Mouse (Mus musculus) T-helper 17 cell (primary cell): ENCODE results near the gene Nek10.
"Not testable (repeated sequence)": the region's sequence is repeated elsewhere in the genome, so short reads cannot be mapped to it uniquely, and the experiment has no call there.

ENCODE experiments used
- in situ Hi-C, 2 experiments: fragments of 300-600 bp; cut with MboI, MseI; formaldehyde crosslinking; loops; 1 replicate in 1 of 2; 2 replicates in 1 of 2; pipeline ENCODE4 v1.15.1; 2025; ENCODE audit warnings: high pct_unique_total_duplicates in 2 of 2

Nek10 gene

DNA sequence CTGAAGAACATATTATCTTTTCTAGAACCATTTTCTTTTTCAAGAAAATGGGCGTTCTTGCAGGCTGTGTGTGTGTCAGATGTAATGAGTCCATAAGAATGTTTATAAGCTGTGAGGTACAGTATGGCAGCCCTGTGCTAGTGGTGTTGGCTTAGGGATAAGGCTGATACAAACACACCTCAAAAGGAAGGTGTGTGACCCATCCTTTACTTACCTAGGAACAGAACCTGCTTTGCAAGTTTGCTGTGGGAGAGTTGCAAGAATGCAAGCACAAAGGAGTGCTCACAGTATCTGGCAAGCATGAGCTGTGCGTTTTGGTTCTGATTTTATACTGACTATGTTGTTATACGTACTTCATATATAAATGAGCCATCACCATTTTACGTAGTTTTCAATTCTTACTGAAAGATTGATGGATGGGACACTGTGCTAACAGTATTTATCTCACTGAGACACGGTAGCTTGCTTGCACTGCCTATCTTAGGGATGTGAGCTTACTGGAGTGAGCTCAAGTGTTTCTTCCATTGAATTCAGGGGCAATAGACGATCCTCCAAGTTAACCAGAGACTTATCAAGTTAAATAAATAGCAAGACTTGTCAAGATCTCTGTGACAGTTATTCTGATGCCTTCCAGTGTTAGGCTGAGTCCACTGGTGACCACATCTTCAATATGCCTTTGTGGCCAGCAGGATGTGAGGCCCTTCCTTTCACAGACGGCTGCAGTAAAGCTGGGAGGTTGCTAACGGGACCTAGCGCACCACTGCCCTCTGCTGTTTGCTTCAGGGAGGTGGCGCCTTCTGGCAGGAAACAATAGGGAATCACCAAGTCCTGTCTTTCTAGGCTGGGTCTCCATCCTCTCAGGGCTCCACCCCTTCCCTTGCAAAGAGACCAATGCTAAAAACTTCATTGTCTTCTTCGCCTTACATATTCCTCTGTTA, 181.8 kb downstream of the Nek10 start:
- in situ Hi-C loops: loop anchor here in 1 of 2 experiments (5.0 kb wide), 1 partner anchor 123 kb away; no protein-coding TSS in a partner anchor

DNA sequence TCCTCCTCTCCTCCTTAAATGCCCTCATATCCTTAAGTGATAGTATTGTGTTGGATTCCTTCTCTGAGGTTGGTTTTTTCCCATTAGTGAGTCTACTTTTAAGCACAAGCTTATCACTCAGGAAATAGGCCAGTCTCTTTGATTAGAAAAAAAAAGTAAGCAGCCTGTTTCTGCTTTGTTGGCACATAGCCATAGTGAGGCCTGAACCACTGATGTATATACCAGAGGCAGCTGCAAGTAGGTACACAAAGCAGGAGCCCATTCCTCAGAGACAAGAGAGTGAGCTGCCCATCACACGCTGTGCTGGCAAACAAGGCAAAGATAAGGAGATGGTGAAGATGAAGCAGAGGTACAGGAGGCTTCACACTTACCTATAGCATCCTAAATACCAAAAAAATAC, 184.2 kb downstream of the Nek10 start:
- in situ Hi-C loops: loop anchor here in 1 of 2 experiments (5.0 kb wide), 1 partner anchor 125 kb away; no protein-coding TSS in a partner anchor

GRCm38 (mm10) chr14:14991642-14992041, 188.4 kb downstream of the Nek10 start:
- in situ Hi-C loops: loop anchor here in 1 of 2 experiments (5.0 kb wide), 1 partner anchor 124 kb away; no protein-coding TSS in a partner anchor

DNA sequence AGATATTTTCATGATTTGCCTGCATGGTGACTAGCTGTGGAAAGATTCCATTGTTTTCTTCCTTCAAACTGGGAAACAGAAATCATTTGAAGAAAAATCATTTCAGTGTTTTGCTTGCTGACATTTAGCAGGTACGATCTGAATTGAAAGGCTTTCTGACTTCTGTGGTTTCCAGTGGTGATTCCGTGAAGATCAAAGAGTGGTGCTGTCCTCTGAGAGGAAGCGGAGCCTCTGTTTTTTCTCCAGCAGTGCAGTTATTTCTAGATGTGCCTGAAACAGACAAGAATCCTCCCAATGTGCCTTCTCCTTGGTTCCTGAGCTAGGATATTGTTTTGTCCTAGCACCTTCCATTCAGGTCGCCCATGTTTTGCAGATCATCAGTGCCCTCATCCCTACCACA, 208.2 kb downstream of the Nek10 start:
- in situ Hi-C loops: no loop called here

- in situ Hi-C loops: no loop called here
Observed at GRCm38 (mm10) chr14:15014799-15015198, 211.6 kb downstream of the Nek10 start.

DNA sequence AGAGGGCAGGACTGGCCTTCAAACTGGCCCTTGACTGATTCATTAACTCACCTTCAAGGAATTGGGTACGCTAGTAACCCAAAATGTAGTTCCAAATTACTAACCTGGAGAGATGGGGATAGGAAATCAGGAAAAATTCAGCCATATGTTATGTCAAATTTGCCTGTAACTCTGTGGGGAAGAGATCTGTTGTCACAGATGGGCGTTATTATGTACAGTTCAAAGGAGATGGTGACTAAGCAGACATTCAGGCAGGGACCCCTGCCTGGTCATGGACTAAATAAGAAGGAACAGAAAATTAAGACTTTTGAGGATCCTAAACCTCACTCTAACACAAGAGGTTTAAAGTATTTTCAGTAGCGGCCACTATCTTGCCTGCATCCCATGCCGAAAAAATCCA, 227.4 kb downstream of the Nek10 start:
- in situ Hi-C loops: not testable (repeated sequence)

DNA sequence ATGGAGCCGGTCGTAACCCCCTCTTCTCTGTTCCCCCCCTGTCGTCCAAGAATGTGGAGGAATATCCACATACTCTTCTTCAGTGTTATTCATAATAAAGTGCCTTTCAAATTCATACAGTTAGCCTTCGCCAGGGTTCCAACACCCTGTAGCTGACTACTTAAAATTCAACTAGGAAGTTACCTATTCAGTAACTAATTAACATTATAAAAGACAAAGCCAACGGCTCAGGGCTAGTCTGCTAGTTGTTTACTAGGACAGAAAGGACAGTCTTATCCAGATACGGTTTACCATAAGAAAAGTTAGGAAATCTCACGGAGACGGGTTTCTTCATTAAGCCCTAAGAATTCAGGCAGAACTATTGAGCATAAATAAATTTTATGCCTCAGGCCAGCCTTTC, 231.4 kb downstream of the Nek10 start:
- in situ Hi-C loops: not testable (repeated sequence)

GRCm38 (mm10) chr14:15048186-15048585, 245.0 kb downstream of the Nek10 start:
- in situ Hi-C loops: no loop called here

GRCm38 (mm10) chr14:15061496-15061895, 258.3 kb downstream of the Nek10 start:
- in situ Hi-C loops: no loop called here
